Mouse (Mus musculus): ENCODE data around the gene Ammecr1. TPM values are rescaled to one million over a fixed set of nuclear protein-coding genes. Genes with fewer than 3 reads are reported as not detected.

Gene Ammecr1
- total RNA-seq, 2 experiments from 2014 or later: 1.7 to 2.0 TPM

DNA sequence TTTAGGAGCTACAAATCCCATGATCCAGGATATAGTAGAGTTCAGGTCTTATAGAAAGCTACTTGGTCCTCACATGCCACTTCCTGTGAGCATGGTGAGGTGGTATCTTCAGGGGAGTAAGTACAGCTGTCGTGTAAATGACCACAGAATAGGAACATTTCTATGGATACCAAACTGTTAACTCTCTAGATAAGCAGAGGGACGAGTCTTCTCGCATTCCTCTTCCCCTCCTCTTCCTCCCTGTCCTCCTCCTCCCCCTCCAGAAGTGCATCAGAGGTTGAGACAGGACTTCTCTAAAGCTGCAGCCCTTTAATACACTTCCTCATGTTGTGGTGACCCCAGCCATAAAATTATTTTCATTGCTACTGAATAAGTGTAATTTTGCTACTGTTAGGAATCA is 49.1 kb downstream of the Ammecr1 start:
- DNase-seq (ENCODE audit: extremely low spot score in 1 of 2, low spot score in 1 of 2): no peak

DNA sequence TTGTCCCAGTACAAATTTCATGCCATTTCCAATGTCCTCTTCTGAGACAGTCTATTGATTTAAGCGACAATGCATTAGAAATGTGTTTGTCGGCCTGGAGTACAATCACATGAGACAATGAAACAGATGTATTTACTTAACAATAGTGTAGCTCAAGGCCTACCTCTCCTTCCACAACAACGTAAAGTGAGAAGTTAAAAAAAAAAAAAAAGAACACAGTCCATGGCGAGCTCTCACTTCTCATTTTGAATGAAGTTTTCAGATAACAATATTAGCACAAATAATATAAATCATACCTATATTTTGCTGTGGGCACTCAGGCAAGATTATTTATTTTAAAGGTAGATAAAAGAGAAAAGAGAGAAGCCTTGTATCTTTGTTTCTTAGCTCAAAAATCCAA is 49.8 kb downstream of the Ammecr1 start:
- DNase-seq (ENCODE audit: extremely low spot score in 1 of 2, low spot score in 1 of 2): no peak

DNA sequence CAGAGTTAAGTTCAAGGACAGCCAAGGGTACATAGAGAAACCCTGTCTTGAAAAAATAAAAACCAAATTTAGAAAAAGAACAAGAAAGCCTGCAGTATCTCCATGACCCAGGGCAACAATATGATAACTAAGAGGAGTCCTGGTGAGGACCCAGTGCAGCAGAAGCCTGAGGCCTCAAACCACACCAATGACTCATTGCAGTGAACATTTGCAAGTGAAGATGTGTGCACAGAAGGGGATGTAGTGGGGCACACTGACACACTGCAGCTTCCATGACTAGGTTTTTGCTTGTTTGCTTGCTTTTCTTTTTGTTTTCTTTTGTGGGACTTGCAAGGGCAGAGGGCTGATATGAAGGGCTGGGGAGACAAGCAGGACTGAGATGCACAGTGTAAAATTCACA is 52.3 kb downstream of the Ammecr1 start:
- no peak for DNase-seq (ENCODE audit: extremely low spot score in 1 of 2, low spot score in 1 of 2)

DNA sequence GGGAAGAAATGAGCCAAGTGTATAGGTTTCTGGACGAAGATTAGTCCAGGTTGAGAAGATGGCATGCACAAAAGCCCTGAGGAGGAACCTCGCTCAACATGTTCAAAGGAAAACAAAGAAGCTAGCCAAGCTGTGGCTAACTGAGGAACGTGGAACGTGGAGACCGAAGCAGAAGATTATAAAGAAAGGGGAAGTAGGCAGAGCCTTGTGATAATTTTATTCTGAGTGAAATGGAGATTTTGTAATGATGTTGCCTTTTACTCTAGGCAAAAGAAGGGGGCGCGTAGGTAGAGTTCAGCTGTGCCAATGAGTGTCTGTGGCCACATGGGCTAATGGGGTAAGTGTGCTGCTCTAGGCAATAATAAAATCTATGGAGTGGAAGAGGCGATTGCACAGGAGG is 62.7 kb downstream of the Ammecr1 start:
- DNase-seq (ENCODE audit: extremely low spot score in 1 of 2, low spot score in 1 of 2): no peak

DNA sequence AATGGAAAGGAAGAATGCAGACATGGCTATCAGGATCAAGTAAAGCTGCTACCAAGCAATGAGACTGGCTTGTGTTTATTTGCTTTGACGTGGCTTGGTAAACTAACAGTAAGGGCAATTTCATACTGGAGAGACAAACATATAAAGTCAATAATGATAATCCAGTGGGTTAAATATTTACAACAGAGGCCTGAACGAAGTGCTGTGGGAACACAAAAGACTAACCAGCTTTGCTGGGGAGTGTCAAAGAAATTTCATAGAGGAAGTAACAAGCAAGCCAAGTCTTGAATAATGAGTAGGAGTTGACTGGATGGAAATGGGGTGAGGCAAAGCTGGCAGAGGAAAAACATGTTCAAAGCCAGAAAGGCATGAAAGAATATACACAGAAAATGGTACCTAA is 63.9 kb downstream of the Ammecr1 start:
- DNase-seq (ENCODE audit: extremely low spot score in 1 of 2, low spot score in 1 of 2): no peak

DNA sequence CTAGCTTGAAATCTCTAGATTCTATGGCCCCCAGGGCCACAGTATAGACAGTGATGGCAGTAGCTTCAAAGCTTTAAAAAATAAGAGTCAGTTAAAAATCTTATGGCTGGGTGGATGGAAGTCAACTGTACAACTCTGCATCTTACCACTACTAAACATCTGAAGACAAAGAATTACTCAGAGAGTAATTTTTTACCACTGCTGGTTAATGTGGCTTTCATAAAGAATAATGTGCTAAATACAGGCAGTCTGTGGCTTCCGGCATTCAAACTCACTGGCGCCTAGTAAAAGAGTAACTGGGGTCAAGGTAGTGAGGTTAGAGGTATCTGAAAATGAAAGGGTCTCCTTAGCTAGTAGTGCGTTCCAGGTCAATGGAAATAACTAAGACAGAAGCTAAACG is 64.6 kb downstream of the Ammecr1 start:
- no peak for DNase-seq (ENCODE audit: extremely low spot score in 1 of 2, low spot score in 1 of 2)

DNA sequence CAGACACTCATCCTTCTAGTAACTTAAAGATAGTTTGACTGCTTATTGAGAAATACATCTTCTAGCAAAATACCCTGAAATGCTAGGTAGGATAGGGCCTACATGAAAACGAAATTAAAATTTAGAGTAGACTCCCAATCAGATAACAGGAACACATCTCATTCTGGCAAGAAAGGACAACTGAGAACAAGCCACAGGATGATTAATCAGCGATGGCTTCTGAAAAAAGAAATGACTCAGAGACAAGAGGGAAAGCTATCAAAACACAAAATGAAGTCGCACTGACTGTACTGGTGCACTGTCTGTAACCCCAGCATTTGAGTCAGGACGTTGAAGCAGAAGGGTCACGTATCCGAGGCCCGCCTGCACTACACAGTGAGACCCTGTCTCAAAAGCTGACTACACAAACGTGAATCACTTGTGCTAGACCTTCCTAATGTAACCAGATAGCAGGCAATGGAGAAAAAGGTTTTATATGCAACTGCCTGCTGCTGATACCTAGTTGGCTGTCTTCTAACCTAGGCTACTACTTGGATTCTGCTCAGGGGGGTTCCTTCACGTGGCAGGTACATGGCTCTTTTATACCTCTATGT is 68.1 kb downstream of the Ammecr1 start:
- DNase-seq (ENCODE audit: extremely low spot score in 1 of 2, low spot score in 1 of 2): no peak

DNA sequence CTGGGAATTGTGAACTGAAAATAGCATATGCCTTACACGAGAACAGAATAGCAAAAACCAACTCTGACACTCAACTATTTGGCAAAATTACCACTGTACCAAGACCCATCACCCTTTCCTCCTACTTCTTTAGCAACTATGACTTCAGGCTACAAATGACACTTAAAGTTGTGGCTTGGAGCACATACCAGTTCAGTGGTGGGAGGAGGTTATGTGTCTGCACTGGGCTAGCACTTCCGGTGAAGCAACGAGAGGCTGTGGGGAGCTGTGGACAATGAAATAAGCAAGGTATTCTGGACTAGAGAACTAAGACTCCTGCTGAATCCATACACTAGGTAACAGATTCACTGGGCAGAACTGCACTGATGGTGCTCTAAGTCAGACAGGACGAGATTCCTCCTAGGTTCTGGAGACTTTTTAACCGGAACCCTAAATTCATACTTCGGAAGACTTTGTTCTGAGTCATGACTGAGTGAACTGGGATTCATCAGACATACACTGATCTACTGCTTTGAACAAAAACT is 69.0 kb downstream of the Ammecr1 start:
- DNase-seq (ENCODE audit: extremely low spot score in 1 of 2, low spot score in 1 of 2): no peak

DNA sequence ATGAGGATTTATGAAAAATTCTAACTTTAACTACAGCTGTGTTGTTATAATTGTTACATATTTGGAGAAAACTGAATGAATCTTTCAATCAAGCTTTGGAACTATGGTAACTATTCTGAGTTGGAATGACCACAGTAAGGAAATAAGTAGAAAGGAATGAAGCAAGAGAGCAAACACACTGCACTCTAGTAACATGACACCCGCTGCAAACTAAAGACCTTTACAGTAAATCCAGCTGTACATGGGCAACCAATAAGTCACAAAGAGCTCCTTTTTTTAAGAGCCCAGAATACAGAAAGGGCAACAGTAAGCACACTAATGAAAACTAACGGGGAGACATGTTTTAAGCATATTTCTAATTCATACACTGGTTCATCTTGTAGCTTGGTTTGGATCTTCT is 71.2 kb downstream of the Ammecr1 start:
- no peak for DNase-seq (ENCODE audit: extremely low spot score in 1 of 2, low spot score in 1 of 2)

DNA sequence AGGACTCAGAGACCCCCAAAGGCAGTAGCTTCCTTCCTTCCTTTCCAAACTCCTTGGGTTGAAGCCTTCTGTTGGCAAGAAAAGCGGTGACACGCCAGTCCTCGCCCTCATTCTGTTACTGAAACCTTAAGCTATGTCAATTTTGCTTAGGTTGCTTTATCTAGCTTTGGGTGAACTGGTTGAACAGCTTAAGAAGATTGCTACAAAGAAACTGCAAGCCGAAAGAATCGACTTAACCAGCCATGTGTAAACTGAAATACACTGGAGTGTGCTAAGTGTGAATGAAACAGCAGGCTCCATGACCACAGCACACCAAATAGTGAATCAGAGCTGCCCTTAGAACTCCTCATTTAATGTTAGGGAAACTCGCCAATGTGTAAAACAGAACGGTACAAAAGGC is 80.6 kb downstream of the Ammecr1 start:
- DNase-seq (ENCODE audit: extremely low spot score in 1 of 2, low spot score in 1 of 2): no peak

DNA sequence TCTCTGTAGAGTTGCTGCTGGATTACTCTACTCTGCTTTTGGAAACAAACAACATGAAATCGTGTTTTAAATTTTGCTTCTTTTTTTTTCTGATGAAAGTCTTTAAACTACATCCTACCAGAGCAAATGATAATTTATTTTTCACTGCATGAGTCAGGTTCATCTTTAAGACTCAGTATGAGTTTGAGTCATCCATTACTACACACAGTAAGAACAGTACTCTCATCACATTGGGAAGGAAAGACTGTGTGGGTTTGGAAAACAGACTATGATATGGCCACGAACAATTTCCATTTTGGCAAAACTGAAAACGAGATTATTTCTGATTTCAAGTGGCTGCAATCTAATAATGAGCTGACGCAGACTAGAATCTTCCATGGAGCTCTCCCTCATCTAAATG is 82.9 kb downstream of the Ammecr1 start:
- DNase-seq (ENCODE audit: extremely low spot score in 1 of 2, low spot score in 1 of 2): no peak

DNA sequence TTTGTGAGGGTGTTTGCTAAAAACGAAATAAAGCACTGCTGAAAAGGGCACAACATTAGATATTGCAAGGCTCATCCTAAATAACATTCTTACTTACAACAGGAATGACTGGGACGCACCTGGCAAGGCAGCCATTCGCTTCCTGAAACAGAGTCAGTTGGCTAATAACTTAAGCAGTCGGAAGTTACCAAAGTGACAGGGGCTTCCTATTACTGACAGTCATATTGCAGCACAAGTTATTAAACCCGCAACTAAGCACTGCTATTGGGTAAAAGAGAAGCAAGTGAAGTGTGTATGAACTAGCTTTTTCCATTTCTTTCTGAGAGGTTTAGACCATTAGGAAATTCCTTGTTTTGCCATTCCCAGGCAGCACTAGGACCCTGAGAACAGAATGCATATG is 84.3 kb downstream of the Ammecr1 start:
- DNase-seq (ENCODE audit: extremely low spot score in 1 of 2, low spot score in 1 of 2): no peak

DNA sequence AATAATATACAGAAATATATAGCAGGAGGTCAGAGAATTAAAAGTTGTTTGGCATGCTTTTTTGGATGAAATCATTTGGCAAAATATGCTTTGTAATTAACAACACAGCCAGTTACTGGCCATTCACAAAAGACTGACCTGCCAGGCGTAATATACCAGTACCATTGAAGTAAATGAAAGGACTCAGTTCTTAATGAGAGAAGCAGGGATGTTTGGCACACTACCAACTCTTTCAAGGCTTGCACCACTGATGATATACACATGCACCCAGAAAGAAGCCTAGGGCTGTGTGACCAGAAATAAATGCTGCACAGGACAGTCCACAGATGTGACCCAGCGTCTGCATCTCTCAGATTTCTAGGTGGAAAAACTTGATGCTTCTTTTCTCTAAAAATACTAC is 96.7 kb downstream of the Ammecr1 start:
- no peak for DNase-seq (ENCODE audit: extremely low spot score in 1 of 2, low spot score in 1 of 2)

DNA sequence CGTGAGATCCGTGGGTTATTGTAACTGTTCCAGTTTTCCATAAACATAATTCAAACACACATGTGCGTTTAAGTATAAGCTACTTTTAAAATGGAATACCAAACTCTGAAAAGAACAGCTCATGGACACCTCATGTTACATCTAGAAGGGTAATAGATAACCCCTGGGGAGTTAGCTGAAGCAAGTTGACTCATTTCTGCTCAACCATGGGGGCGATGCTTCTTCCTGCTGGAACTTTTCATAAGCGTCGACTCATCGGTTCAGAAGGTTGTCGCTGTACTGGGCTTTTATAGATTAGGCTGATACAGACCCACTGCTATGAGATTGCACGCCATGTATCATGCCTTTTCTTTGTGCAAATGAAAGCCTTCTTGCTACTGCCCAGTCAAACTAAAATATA is 118.5 kb downstream of the Ammecr1 start:
- no peak for DNase-seq (ENCODE audit: extremely low spot score in 1 of 2, low spot score in 1 of 2)

DNA sequence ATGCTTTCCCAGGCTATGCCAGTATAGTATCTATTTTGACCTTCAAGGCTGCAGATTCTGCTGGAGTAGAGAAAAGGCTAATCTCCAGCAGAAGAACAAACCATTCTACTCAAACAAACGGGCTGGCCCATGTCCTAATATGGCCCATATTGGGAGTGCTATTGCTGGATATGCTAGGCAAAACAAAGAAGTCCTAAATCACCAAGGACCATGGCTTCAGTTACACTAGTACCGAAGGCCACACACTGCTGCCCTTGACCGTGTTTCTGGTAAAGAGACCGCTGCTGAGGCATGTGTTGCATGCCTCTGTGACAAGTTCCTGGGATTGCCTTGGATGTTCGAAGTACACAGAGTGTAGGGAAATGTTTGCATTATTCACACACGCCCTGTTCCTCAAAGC is 120.3 kb downstream of the Ammecr1 start:
- DNase-seq (ENCODE audit: extremely low spot score in 1 of 2, low spot score in 1 of 2): no peak

DNA sequence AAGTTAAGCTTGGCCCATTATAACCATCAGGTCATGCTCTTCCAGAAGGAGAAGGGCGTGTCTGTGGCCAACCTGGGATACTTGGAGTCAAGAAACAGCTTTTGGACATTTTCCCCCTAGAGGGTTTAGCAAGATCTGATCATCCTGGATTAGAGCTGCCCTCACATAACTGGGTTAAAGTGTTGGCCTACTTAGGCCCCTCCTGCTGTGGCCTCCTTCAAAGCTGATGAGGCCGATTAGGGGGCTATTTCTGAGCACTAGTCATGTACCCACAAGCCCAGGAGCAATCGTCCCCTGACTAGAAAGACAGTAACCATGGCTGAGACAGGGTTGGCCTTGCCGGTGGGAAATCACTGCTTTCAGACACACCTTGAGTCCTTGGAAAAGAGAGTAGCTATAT is 124.6 kb downstream of the Ammecr1 start:
- no peak for DNase-seq (ENCODE audit: extremely low spot score in 1 of 2, low spot score in 1 of 2)

DNA sequence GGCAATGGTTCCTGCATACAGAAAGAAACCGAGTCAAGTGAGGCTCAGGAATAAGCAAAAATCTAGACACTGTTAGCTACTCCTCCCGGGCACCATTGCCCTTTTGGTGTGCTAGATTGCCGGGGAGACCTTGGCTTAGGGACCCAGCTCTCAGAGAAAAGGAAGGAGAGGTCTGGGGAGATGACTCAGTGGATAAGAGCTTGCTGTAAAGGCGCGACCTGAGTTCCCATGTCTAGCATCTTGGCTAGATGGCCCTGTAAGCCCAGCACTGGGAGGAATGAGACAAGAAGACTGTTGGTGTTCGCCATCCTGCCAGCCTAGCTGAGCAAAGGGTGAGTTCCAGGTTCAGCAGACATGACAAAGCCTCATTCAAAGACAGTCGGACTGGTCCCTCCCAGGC is 127.1 kb downstream of the Ammecr1 start:
- no peak for DNase-seq (ENCODE audit: extremely low spot score in 1 of 2, low spot score in 1 of 2)

DNA sequence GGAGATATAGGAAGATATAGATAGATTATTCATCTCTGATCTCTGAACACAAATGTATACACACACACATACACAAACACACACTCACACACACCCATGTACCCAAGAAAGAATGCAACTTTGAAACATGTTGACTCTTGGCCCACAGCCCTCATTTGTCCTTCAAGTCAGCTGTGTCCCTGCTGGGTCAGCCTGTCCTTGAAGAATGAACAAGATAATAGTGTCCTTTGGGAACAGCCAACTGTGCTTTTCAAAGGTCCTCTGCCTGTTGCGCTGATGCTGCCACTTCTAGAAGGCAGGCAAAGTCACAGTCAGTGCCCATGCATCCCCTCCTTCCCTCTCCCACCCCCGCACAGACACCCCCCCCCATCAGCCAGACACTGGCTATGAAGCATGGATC is 127.7 kb downstream of the Ammecr1 start:
- DNase-seq (ENCODE audit: extremely low spot score in 1 of 2, low spot score in 1 of 2): no peak

DNA sequence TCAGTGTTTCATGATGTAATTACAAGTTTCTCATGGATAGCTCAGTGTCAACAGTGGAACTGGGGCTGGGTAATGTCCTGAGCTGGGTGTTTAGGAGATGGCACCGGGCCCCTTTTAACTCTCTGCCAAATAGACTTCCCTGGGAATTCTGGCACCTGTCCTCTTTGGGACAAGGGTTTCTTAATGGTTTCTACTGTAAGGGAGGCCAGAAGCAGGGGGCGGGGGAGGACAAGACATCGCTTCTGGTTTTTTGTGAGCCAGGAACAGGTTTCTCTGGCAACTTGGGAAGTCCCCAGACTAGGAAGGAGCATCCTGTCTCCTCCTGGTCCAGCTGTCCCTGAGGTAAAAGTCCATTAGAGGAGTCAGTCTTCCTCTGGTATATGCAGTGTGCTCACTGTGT is 129.2 kb downstream of the Ammecr1 start:
- no peak for DNase-seq (ENCODE audit: extremely low spot score in 1 of 2, low spot score in 1 of 2)

DNA sequence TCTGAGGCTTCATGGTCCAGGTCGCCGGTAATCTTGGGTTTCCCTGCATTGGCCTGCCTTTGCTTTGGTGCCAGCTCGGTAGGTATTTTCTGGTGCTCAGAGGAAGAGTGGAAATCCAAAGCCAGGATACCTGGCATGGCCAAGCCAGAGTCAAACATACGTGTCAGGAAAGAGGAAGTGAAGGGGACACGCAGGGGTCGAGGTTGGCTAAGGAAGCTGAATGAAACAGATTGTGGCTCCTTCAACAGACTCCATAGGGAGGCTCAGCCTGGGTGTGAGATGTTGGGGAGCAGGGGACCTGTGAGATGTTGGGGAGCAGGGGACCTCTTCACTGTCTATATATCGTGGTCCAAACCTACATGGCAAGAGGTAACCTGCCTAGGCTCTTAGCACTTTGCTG is 130.1 kb downstream of the Ammecr1 start:
- DNase-seq (ENCODE audit: extremely low spot score in 1 of 2, low spot score in 1 of 2): no peak

DNA sequence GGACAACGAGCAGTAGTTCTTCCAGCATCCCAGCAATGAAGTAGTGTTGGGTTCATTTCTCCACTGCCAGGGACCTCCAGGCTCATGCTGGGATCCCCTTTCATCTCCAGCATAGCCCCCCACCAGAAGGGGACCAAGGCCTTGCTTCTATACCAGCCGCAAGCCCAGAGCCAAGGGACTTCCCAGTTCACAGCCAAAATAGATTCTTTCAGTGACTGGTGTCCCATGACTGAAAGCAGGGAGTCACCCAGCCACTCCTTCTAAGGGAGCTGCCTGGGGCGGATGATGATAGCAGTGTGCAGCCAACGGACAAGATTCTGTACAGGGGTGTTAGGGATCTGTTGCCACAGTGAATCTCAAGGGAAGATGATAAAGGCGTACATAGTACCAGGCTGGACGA is 131.7 kb downstream of the Ammecr1 start:
- DNase-seq (ENCODE audit: extremely low spot score in 1 of 2, low spot score in 1 of 2): no peak

DNA sequence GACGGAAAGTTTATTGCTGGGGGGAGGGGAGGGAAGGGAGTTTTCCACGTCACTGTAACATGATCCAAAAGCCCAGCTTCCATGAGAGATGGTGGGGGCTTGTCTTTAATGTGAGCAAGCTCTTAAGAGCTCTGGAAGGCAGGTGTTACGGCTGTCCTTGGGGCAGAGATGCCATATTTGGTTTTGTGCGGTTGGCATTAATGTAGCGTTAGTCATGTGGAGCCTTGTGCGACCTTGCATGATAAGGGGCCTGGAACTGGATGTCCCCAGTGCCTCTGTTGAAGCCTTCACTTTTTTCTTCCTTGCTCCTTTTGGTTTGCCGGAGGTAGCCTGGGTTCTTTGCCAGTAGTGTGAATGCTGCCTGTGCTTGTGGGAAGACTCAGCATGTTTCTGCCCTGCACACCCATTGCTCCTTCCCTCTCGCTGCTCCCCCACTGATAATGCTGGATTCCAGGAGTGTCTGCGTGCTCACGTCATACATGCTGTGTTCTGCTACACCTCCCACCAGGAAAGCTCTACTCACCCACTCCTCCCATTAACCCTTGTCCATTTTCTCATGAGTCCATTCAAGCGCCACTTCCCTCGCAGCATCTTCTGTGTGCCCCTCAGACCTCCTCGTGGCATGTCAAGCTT is 133.2 kb downstream of the Ammecr1 start:
- DNase-seq (ENCODE audit: extremely low spot score in 1 of 2, low spot score in 1 of 2): no peak

DNA sequence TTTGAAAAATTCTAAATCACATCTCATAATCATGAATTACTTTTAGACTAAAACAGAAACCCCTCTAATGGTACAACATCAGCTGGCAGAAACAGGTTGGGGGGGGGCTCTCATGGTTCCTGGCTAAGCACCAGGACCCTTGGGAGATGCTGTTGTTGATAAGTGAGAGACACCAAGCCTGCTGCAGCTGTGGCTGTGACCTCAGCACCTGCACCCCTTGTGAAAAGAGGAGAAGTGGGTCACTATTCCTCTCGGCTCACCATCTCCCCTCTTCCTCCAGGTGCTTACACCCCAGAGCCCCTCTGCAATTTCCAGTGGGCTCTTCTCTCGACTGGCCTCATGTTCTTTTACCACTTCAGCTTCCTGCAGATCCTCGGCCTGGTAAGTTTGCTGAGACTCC is 134.3 kb downstream of the Ammecr1 start:
- DNase-seq (ENCODE audit: extremely low spot score in 1 of 2, low spot score in 1 of 2): no peak

Measured in layer of hippocampus, postnatal 25 days (tissue).